Mouse (Mus musculus) Patski (cell line): Measurements from ENCODE around the gene Capg. TPM values are rescaled to one million over a fixed set of nuclear protein-coding genes. Genes with fewer than 3 reads are reported as not detected.

Experiments used
- ATAC-seq: fragments of 100-300 bp; one replicate; pipeline ENCODE4 v1.8.0; 2021
- CTCF ChIA-PET: fragments of 350-600 bp; sonication (Branson Sonifier 250); formaldehyde crosslinking; loops from one replicate; lab custom pipeline; 2022; ENCODE audit warnings: inconsistent platforms; lab: Charles Lee
- POLR2A ChIA-PET: fragments of 350-600 bp; sonication (Branson Sonifier 250); formaldehyde crosslinking; loops from one replicate; lab custom pipeline; 2022; ENCODE audit warnings: antibody characterized with exemption, inconsistent platforms; lab: Charles Lee
- DNase-seq: peaks from one replicate; pipeline ENCODE4 v3.0.0-alpha.2; 2011; ENCODE audit warnings: low read depth, low spot score
- H3K27me3 ChIP-seq: fragments of 371-371 bp; one replicate; pipeline ENCODE4 v1.5.1; 2021
- CTCF ChIP-seq: fragments of 100-300 bp; IDR thresholded peaks from one replicate; pipeline ENCODE4 v1.5.1; 2021
- in situ Hi-C: fragments of 300-500 bp; cut with MboI; formaldehyde crosslinking; loops from 3 replicates; pipeline ENCODE4 v1.11.1; 2018; ENCODE audit warnings: low pct_unique_long_range_greater_than_20kb, mixed read lengths
- polyA plus RNA-seq: library from polyadenylated mRNA; unstranded; gene quantifications from one replicate; pipeline ENCODE4 v1.2.3, GENCODE M21; 2021

Gene Capg
- polyA plus RNA-seq = 230 TPM

- CTCF ChIA-PET = no interaction called here
- no peaks in the 10 kb centered on the region for H3K27me3 ChIP-seq
- POLR2A ChIA-PET = interaction anchor here (0.6 to 1.3 kb wide), 2 partner anchors 106 to 226 kb away, joined by 3 read pairs; partner anchors contain the start of gene Mat2a
- peak; percentile 86 for ATAC-seq
- TF ChIP-seq CTCF = no peak
- in situ Hi-C loops = no loop called here
- DNase-seq = no peak
Measured at GRCm38 (mm10) chr6:72544283-72544987, at the start of gene Capg. Gene Capg (plus strand): TSS chr6:72544391.

DNA sequence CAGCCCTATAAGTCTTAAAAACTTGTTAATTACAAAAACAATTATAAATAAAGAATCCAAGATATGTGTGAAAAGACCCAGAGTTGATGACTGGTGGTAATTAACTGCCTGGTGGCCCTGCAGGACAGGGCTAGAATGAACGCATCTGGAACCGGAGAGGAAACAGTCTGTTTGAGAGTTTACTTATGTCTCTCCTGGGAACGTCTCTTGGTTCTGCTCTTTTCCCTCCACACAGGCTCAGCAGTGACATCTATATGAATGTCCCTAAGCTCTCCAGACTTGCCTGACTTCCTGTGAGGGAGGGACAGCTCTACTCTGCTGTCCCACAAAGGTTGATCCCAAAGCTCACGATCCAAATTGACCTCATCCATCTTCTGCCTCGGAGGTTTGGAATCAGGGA, 45.2 kb upstream of the Capg start:
- in situ Hi-C loops = no loop called here
- ChIA-PET CTCF (interaction anchor here (1.2 kb wide), 1 partner anchor 30 kb away, joined by 3 read pairs; no protein-coding TSS in a partner anchor), POLR2A (no interaction called here)
- no peak for TF ChIP-seq CTCF
- ATAC-seq (no peak), DNase-seq (no peak)
- peaks cover 3% of the 10 kb centered on the region for H3K27me3 ChIP-seq

DNA sequence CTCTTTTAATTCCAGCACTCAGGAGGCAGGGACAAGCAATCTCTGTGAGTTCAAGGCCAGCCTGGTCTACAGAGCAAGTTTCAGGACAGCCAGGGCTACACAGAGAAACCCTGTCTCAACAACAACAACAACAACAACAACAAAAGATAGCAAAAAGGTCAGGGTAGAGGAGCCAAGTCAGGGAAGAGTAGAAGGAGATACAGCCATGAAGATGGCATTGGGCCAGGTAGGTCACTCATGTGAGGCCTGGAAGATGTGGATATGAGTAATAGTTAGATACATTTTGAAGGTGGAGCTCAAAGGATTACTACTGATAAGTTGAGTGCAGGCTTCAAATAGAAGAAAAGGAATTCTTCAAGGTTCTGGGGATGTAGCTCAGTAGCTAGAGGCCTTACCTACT, 40.9 kb upstream of the Capg start:
- CTCF ChIA-PET = interaction anchor here (0.8 to 1.5 kb wide), 2 partner anchors 8 to 14 kb away, joined by 3 read pairs; no protein-coding TSS in a partner anchor
- TF ChIP-seq CTCF = no peak
- POLR2A ChIA-PET = no interaction called here
- ATAC-seq (no peak), DNase-seq (no peak)
- in situ Hi-C loops = no loop called here
- peaks cover 2% of the 10 kb centered on the region for H3K27me3 ChIP-seq

GRCm38 (mm10) chr6:72503939-72504338, 40.3 kb upstream of the Capg start:
- DNase-seq (peak; percentile 66), ATAC-seq (peak; percentile 47)
- ChIA-PET POLR2A (no interaction called here), CTCF (interaction anchor here (0.8 kb wide), 1 partner anchor 9 kb away, joined by 3 read pairs; no protein-coding TSS in a partner anchor)
- TF ChIP-seq CTCF = no peak
- no peaks in the 10 kb centered on the region for H3K27me3 ChIP-seq
- in situ Hi-C loops = no loop called here

GRCm38 (mm10) chr6:72506104-72506503, 38.1 kb upstream of the Capg start:
- in situ Hi-C loops = no loop called here
- ChIA-PET CTCF (interaction anchor here (1.1 kb wide), 2 partner anchors 18 to 66 kb away, joined by 3 to 4 read pairs; no protein-coding TSS in a partner anchor), POLR2A (interaction anchor here (0.7 kb wide), 1 partner anchor 73 kb away, joined by 3 read pairs; no protein-coding TSS in a partner anchor)
- ATAC-seq (no peak), DNase-seq (no peak)
- TF ChIP-seq CTCF = no peak
- no peaks in the 10 kb centered on the region for H3K27me3 ChIP-seq

GRCm38 (mm10) chr6:72508596-72508995, 35.6 kb upstream of the Capg start:
- CTCF ChIA-PET = no interaction called here
- DNase-seq (no peak), ATAC-seq (no peak)
- TF ChIP-seq CTCF = no peak
- POLR2A ChIA-PET = no interaction called here
- H3K27me3 ChIP-seq = no peaks in the 10 kb centered on the region
- in situ Hi-C loops = no loop called here

DNA sequence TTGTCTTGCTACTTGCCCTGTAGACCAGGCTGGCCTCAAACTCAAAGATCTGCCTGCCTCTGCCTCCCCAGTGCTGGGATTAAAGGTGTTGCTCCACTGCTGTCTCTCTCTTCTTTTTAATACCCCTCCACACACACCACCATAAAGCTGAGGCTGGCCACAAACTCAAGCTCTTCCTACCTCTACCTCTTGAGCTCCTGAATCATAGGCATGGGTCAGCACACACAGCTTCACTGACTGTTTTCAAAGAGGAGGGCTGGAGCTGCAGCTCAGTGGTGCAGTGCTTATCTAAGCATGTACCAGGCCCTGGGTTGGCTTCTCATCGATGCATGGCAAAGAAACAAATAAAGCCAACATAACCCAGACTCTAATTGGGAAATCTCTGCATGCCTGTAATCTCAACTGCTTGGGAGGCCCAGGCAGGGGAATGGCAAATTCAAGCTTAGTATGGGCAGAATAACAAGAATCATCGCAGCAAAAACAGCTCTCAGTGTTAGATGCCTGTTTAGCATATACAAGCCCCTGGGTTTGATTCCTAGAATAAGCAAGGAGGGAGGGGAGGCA, 34.2 kb upstream of the Capg start:
- peak; percentile 69 for ATAC-seq

DNA sequence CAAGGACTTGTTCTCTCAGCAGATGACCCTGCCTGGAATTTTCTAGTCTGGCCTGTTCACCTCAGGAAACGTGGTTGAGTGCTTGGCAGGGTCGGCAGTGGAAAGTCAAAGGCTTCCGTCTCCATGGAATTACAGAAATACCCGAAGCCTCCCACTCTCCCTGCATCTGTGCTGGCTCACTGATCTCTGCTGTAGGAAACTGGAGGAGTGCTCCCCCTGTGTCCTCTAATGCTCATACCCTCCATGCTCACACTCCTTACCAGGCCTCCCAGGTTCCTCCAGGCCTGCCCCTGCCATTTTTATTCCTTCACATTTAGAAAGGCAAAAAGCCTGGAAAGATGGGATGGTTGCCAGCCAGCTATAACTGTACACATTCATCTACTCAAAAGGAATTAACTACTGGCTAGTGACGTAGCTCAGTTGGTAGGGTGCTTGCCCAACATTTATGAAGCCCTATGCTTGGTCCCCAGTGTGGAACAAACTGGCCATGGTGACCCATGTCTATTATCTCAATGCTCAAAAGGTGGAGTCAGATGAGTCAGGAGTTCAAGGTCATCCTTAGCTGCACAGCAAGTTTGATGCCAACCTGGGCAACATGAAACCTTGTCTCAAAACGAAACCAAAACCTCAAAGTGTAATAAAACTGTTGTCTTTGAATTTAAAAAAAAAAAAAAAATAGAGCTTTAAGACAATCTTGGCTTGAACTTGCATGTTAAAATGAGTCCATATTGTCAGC, 33.3 kb upstream of the Capg start:
- ChIA-PET CTCF (interaction anchor here (0.7 kb wide), 1 partner anchor 68 kb away, joined by 3 read pairs; no protein-coding TSS in a partner anchor), POLR2A (interaction anchor here (1.3 kb wide), 1 partner anchor 37 kb away, joined by 3 read pairs; no protein-coding TSS in a partner anchor)
- no peaks in the 10 kb centered on the region for H3K27me3 ChIP-seq
- TF ChIP-seq CTCF = no peak
- DNase-seq (peak; percentile 79), ATAC-seq (peak; percentile 75)
- in situ Hi-C loops = no loop called here

More for the DNA sequence above, 34.2 kb upstream of the Capg start:
- CTCF ChIA-PET = interaction anchor here (0.9 to 1.2 kb wide), 2 partner anchors 9 to 45 kb away, joined by 3 read pairs; no protein-coding TSS in a partner anchor
- H3K27me3 ChIP-seq = no peaks in the 10 kb centered on the region
- in situ Hi-C loops = no loop called here
- DNase-seq = peak; percentile 48
- POLR2A ChIA-PET = interaction anchor here (0.6 to 1.3 kb wide), 2 partner anchors 8 to 36 kb away, joined by 3 read pairs; no protein-coding TSS in a partner anchor
- TF ChIP-seq CTCF = no peak

DNA sequence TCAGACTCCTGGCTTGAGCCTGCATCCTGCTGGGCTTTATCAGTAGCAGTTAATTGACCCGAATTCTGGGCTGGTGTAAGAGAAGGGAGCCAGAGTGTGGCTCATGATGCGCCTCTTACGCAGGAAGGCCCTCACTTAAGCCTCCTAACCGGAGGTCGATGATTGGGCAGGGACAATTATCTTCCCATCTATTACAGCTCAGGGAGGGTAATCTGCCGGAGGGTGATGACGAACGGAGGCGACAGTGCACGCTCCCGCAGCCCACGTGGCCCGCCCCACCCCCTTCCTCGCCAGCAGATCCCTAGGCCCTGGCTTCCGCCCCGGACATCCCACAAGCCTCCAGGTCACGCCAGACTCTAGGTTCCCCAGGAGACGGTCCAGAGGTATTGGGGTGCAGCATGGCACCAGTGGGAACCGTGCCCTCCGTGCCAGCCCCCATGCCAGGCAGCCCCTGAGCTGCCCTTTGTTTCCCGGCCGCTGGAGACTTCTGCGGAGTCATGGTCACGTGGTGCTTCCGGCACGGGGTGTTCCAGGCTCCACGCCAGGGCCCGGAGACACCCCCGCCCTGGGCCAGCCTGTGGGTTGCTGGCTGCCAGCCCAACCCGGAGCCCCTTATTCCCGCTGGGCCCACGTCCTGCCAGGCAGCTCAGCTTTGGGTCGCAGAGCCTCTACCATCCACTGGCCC, 31.7 kb upstream of the Capg start:
- ChIA-PET CTCF (no interaction called here), POLR2A (no interaction called here)
- no peak for TF ChIP-seq CTCF
- ATAC-seq (no peak), DNase-seq (no peak)
- H3K27me3 ChIP-seq = no peaks in the 10 kb centered on the region
- in situ Hi-C loops = no loop called here

DNA sequence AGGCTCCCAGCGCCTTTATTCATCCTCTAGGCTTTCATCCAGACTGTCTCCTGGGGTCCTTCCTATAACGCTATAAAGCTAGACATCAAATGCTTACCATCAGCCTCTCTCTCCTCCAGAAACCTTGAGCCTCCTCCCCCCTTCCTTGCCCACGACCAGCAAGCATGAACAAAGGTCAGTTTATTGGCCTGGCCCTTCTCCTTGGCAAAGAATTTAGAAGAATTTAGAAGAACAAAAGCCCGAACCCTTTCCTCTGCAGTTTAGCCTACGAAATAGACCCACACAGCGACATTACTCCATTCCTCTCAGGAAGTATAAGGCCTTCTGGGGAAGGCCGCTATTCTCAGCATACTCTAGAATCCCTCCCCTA, 31.1 kb upstream of the Capg start:
- no peak for ATAC-seq
- no peak for DNase-seq
- no peaks in the 10 kb centered on the region for H3K27me3 ChIP-seq
- TF ChIP-seq CTCF = no peak
- CTCF ChIA-PET = no interaction called here
- in situ Hi-C loops = no loop called here
- POLR2A ChIA-PET = no interaction called here
